Mouse (Mus musculus) limb, embryonic 14.5 days (tissue): ENCODE results near the gene Nle1. TPM values are rescaled to one million over a fixed set of nuclear protein-coding genes. Genes with fewer than 3 reads are reported as not detected.
A peak's percentile ranks its signal among the peaks of the same experiment; 100 is the strongest.

Experiments used
- ATAC-seq: fragments of 200-750 bp; cut with Nextera tagmentation; 2 replicates; pipeline ENCODE4 v1.8.0; 2017; ENCODE audit warnings: low read depth, moderate number of reproducible peaks, moderate TSS enrichment; ENCODE audit not compliant: low FRiP score
- DNase-seq: peaks from one replicate; pipeline ENCODE4 v3.0.0-alpha.2; 2015; ENCODE audit warnings: low spot score
- H3K27ac ChIP-seq: fragments of 300-500 bp; sonication (generic); replicated peaks from 2 replicates; pipeline ENCODE4 v1.5.1; 2014; ENCODE audit warnings: low read depth, mild to moderate bottlenecking, low read length, moderate library complexity, mixed read lengths
- H3K27me3 ChIP-seq: fragments of 300-500 bp; sonication (generic); 2 replicates; pipeline ENCODE4 v1.6.1; 2014; ENCODE audit warnings: low read length, mixed read lengths; ENCODE audit not compliant: control insufficient read depth, insufficient read depth
- H3K36me3 ChIP-seq: fragments of 300-500 bp; sonication (generic); 2 replicates; pipeline ENCODE4 v1.6.1; 2014; ENCODE audit warnings: mild to moderate bottlenecking, low read length, moderate library complexity, mixed read lengths; ENCODE audit not compliant: control insufficient read depth, insufficient read depth
- H3K4me1 ChIP-seq: fragments of 300-500 bp; sonication (generic); 2 replicates; pipeline ENCODE4 v1.6.1; 2014; ENCODE audit warnings: antibody characterized with exemption, low read length, mixed read lengths; ENCODE audit not compliant: control insufficient read depth, insufficient read depth
- H3K4me2 ChIP-seq: fragments of 300-500 bp; sonication (generic); replicated peaks from 2 replicates; pipeline ENCODE4 v1.6.1; 2014; ENCODE audit warnings: low read depth, mild to moderate bottlenecking, low read length, moderate library complexity; ENCODE audit not compliant: severe bottlenecking
- H3K4me3 ChIP-seq: fragments of 300-500 bp; sonication (generic); replicated peaks from 2 replicates; pipeline ENCODE4 v1.5.1; 2014; ENCODE audit warnings: low read length
- H3K9ac ChIP-seq: fragments of 300-500 bp; sonication (generic); 2 replicates; pipeline ENCODE4 v1.6.1; 2014; ENCODE audit warnings: mild to moderate bottlenecking, low read depth, low read length, moderate library complexity; ENCODE audit not compliant: severe bottlenecking
- H3K9me3 ChIP-seq: fragments of 300-500 bp; sonication (generic); 2 replicates; pipeline ENCODE4 v1.6.1; 2016; ENCODE audit warnings: low read length; ENCODE audit not compliant: control insufficient read depth
- POLR2A ChIP-seq: fragments of 200-500 bp; IDR thresholded peaks from 2 replicates; pipeline ENCODE4 v1.8.0; 2012; ENCODE audit warnings: inconsistent platforms, mild to moderate bottlenecking, moderate library complexity, borderline replicate concordance; ENCODE audit not compliant: insufficient read depth, insufficient read length; ENCODE audit errors: extremely low read depth
- WGBS: fragments of 180-500 bp; shearing (Covaris S2); extraction: QIAGEN DNeasy Blood & Tissue Kit; methylation state at CpG from one replicate; pipeline ENCODE4 v1.1.7; 2014; 5-methylcytosine and 5-hydroxymethylcytosine counted together
- polyA plus RNA-seq, 2 experiments: library from polyadenylated mRNA; depleted of rRNA in 1 of 2; stranded (reverse) in 1 of 2; unstranded in 1 of 2; fragments of >200 nt; fragmentation: Nextera tagmentation in 1 of 2; extraction: Ambion mirVana in 1 of 2; gene quantifications; 2 replicates each; pipeline versions ENCODE4 v1.2.1 to v1.2.3; 2012 to 2014

Nle1 gene
- polyA plus RNA-seq, 2 experiments, result 30.0 to 81.6 TPM

DNA sequence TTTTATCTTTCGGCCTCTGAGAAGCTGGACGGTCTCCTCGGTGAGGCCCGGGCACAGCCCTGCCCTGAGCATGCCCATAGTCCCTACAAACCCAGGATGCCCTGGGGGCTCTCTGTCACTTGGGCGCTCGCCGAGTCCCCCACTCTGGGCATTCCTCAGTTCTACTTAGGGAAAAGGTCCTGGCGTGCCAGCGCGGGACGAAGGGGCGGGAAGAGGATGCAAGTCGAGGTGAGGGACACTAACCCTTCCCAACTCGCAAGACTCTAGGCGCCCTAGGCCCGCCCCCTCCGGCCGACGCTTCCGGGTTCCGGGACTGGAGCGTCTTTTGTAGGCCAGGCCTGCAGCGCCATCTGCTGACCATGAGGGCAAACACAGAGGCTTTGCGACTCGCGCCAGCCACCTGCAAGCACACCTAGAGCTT lies 17.9 kb downstream of the Nle1 start, which contains the start of gene Rad51d:
Rad51d (minus strand) TSS at position 273 of the 421 bp plus-strand sequence.
- ATAC-seq (peak; percentile 90), DNase-seq (peak; percentile 92)
- H3K9ac ChIP-seq, result peak within 1 kb of the TSS; percentile 73
- no peaks in the 10 kb centered on the region for H3K9me3 ChIP-seq
- H3K27me3 ChIP-seq, result no peaks in the 10 kb centered on the region
- no peaks in the 10 kb centered on the region for H3K36me3 ChIP-seq
- H3K4me1 ChIP-seq, result peaks cover 6% of the 10 kb centered on the region; the same call in 1 of the 2 replicates
- H3K27ac ChIP-seq, result 0 out of 2 replicates have a peak within 1 kb of the TSS, but pooled peaks have one; percentile 13
- H3K4me3 ChIP-seq, result peak within 1 kb of the TSS; percentile 67
- 0 out of 2 replicates have a peak, but pooled peaks have one; percentile 16 for TF ChIP-seq POLR2A
- WGBS, result 0% methylated on average over 18 of the region's 26 CpGs
- H3K4me2 ChIP-seq, result peak within 1 kb of the TSS; percentile 91

- peak overlapping the region; percentile 91 for H3K4me2 ChIP-seq
- TF ChIP-seq POLR2A, result no peak
- H3K4me1 ChIP-seq, result peaks cover 6% of the 10 kb centered on the region; the same call in 1 of the 2 replicates
- ATAC-seq (peak; percentile 55), DNase-seq (peak; percentile 15)
- WGBS, result 6% methylated on average over 30 of the region's 31 CpGs
- H3K27me3 ChIP-seq, result no peaks in the 10 kb centered on the region
- H3K36me3 ChIP-seq, result no peaks in the 10 kb centered on the region
- no peaks in the 10 kb centered on the region for H3K9me3 ChIP-seq
- peak overlapping the region; percentile 73 for H3K9ac ChIP-seq
- H3K4me3 ChIP-seq, result peak overlapping the region; percentile 67
- H3K27ac ChIP-seq, result 0 out of 2 replicates have a peak overlapping the region, but pooled peaks have one; percentile 13
Measured at GRCm38 (mm10) chr11:82889524-82890341, 18.5 kb downstream of the Nle1 start.

- Histone ChIP-seq H3K27ac (no peak overlapping the region), H3K9me3 (no peaks in the 10 kb centered on the region), H3K9ac (no peak overlapping the region), H3K36me3 (no peaks in the 10 kb centered on the region), H3K4me2 (no peak overlapping the region; the same call in 1 of the 2 replicates), H3K4me1 (peaks cover 6% of the 10 kb centered on the region; the same call in 1 of the 2 replicates), H3K4me3 (no peak overlapping the region), H3K27me3 (no peaks in the 10 kb centered on the region)
- DNase-seq, result no peak
- TF ChIP-seq POLR2A, result no peak
- no peak for ATAC-seq
- 64% methylated on average over 10 of the region's 10 CpGs for WGBS
Measured at GRCm38 (mm10) chr11:82888491-82888946, 19.7 kb downstream of the Nle1 start.

- H3K4me1 ChIP-seq, result peaks cover 6% of the 10 kb centered on the region; the same call in 1 of the 2 replicates
- H3K4me3 ChIP-seq, result no peak overlapping the region
- H3K36me3 ChIP-seq, result no peaks in the 10 kb centered on the region
- H3K4me2 ChIP-seq, result no peak overlapping the region
- TF ChIP-seq POLR2A, result no peak
- H3K27me3 ChIP-seq, result no peaks in the 10 kb centered on the region
- H3K9me3 ChIP-seq, result no peaks in the 10 kb centered on the region
- H3K9ac ChIP-seq, result no peak overlapping the region
- 94% methylated on average over 3 of the region's 3 CpGs for WGBS
- no peak overlapping the region for H3K27ac ChIP-seq
- ATAC-seq (no peak), DNase-seq (no peak)
Measured at GRCm38 (mm10) chr11:82886559-82886958, 21.7 kb downstream of the Nle1 start.

DNA sequence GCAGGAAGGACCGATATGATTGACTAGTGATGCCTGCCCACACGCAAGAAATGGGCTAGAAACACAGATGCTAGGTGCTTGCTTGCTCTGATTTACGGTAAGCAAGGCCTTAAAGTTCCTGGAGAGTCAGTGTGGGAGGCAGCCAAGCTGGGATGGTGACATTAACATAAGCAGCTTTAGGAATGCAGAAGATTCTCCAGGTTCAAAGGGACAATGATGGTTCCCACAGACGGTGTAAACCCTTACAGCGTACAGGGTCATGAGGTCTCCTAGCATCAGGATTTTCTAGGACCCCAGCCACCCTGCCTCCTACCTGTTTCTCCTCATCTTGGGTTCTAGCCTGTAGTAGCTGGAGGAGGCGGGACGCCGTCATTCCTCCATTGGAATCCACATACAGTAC lies 25.0 kb downstream of the Nle1 start:
- 63% methylated on average over 8 of the region's 8 CpGs for WGBS
- no peak for ATAC-seq

More for the DNA sequence above, 25.0 kb downstream of the Nle1 start:
- no peaks in the 10 kb centered on the region for H3K9me3 ChIP-seq
- H3K4me3 ChIP-seq, result no peak overlapping the region
- no peak overlapping the region for H3K9ac ChIP-seq
- no peak overlapping the region for H3K4me2 ChIP-seq
- no peaks in the 10 kb centered on the region for H3K4me1 ChIP-seq
- peaks cover 4% of the 10 kb centered on the region; the same call in 1 of the 2 replicates for H3K36me3 ChIP-seq
- no peak for DNase-seq
- no peak for TF ChIP-seq POLR2A
- H3K27ac ChIP-seq, result no peak overlapping the region
- no peaks in the 10 kb centered on the region for H3K27me3 ChIP-seq
